Mouse (Mus musculus): Measurements from ENCODE around the gene Ube2h. TPM values are rescaled to one million over a fixed set of nuclear protein-coding genes. Genes with fewer than 3 reads are reported as not detected.

Ube2h gene
- polyA plus RNA-seq, 1 experiment from 2014 or later: 45.9 TPM

- Histone ChIP-seq H3K27me3 (ENCODE audit: control insufficient read depth, insufficient read depth, low read length) (no peaks in the 10 kb centered on the region), H3K27ac (ENCODE audit: low read length) (no peak overlapping the region), H3K9me3 (replicated peaks; ENCODE audit: control insufficient read depth, low read length) (no peaks in the 10 kb centered on the region), H3K36me3 (ENCODE audit: control insufficient read depth, insufficient read depth) (no peaks in the 10 kb centered on the region; the same call in 1 of the 2 replicates), H3K4me3 (ENCODE audit: low read length) (no peak overlapping the region), H3K4me2 (ENCODE audit: low read depth, low read length) (no peak overlapping the region), H3K9ac (ENCODE audit: low read length) (no peak overlapping the region), H3K4me1 (ENCODE audit: control insufficient read depth, insufficient read depth, low read length) (peaks cover 4% of the 10 kb centered on the region)
- 65% methylated on average over 5 of the region's 5 CpGs for WGBS
- ATAC-seq (replicated peaks; ENCODE audit: extremely low read depth, insufficient read depth, low FRiP score): no peak
Measured at GRCm38 (mm10) chr6:30245397-30245796, 58.9 kb downstream of the Ube2h start.

GRCm38 (mm10) chr6:30243347-30244007, 60.9 kb downstream of the Ube2h start:
- Histone ChIP-seq H3K36me3 (ENCODE audit: control insufficient read depth, insufficient read depth) (peaks cover 3% of the 10 kb centered on the region; the same call in 1 of the 2 replicates), H3K27me3 (ENCODE audit: control insufficient read depth, insufficient read depth, low read length) (no peaks in the 10 kb centered on the region)

GRCm38 (mm10) chr6:30242928-30243327, 61.4 kb downstream of the Ube2h start:
- Histone ChIP-seq H3K27me3 (ENCODE audit: control insufficient read depth, insufficient read depth, low read length) (no peaks in the 10 kb centered on the region), H3K9ac (ENCODE audit: low read length) (no peak overlapping the region), H3K4me3 (ENCODE audit: low read length) (no peak overlapping the region), H3K9me3 (replicated peaks; ENCODE audit: control insufficient read depth, low read length) (no peaks in the 10 kb centered on the region), H3K27ac (ENCODE audit: low read length) (no peak overlapping the region), H3K4me1 (ENCODE audit: control insufficient read depth, insufficient read depth, low read length) (peaks cover 2% of the 10 kb centered on the region; the same call in 1 of the 2 replicates), H3K4me2 (ENCODE audit: low read depth, low read length) (no peak overlapping the region), H3K36me3 (ENCODE audit: control insufficient read depth, insufficient read depth) (peaks cover 3% of the 10 kb centered on the region; the same call in 1 of the 2 replicates)
- ATAC-seq (replicated peaks; ENCODE audit: extremely low read depth, insufficient read depth, low FRiP score): no peak
- WGBS: 77% methylated on average over 4 of the region's 4 CpGs

More at GRCm38 (mm10) chr6:30243347-30244007, 60.9 kb downstream of the Ube2h start:
- H3K4me1 ChIP-seq (ENCODE audit: control insufficient read depth, insufficient read depth, low read length): peaks cover 2% of the 10 kb centered on the region; the same call in 1 of the 2 replicates
- ATAC-seq (replicated peaks; ENCODE audit: extremely low read depth, insufficient read depth, low FRiP score): no peak
- H3K4me2 ChIP-seq (ENCODE audit: low read depth, low read length): no peak overlapping the region
- no peaks in the 10 kb centered on the region for H3K9me3 ChIP-seq (replicated peaks; ENCODE audit: control insufficient read depth, low read length)
- H3K27ac ChIP-seq (ENCODE audit: low read length): no peak overlapping the region
- no peak overlapping the region for H3K9ac ChIP-seq (ENCODE audit: low read length)
- no peak overlapping the region for H3K4me3 ChIP-seq (ENCODE audit: low read length)
- WGBS: 62% methylated on average over 9 of the region's 9 CpGs

- Histone ChIP-seq H3K9me3 (replicated peaks; ENCODE audit: control insufficient read depth, low read length) (no peaks in the 10 kb centered on the region), H3K9ac (ENCODE audit: low read length) (no peak overlapping the region), H3K4me1 (ENCODE audit: control insufficient read depth, insufficient read depth, low read length) (peaks cover 4% of the 10 kb centered on the region; the same call in 1 of the 2 replicates), H3K36me3 (ENCODE audit: control insufficient read depth, insufficient read depth) (0 out of 2 replicates have a peak, but pooled peaks cover 5% of the 10 kb centered on the region), H3K27ac (ENCODE audit: low read length) (no peak overlapping the region), H3K4me3 (ENCODE audit: low read length) (no peak overlapping the region), H3K4me2 (ENCODE audit: low read depth, low read length) (no peak overlapping the region), H3K27me3 (ENCODE audit: control insufficient read depth, insufficient read depth, low read length) (no peaks in the 10 kb centered on the region)
- WGBS: 69% methylated on average over 7 of the region's 7 CpGs
- no peak for ATAC-seq (replicated peaks; ENCODE audit: extremely low read depth, insufficient read depth, low FRiP score)
Measured at GRCm38 (mm10) chr6:30240105-30240504, 64.2 kb downstream of the Ube2h start.

GRCm38 (mm10) chr6:30239207-30239606, 65.1 kb downstream of the Ube2h start:
- 73% methylated on average over 6 of the region's 6 CpGs for WGBS
- Histone ChIP-seq H3K9ac (ENCODE audit: low read length) (no peak overlapping the region), H3K9me3 (replicated peaks; ENCODE audit: control insufficient read depth, low read length) (no peaks in the 10 kb centered on the region), H3K36me3 (ENCODE audit: control insufficient read depth, insufficient read depth) (0 out of 2 replicates have a peak, but pooled peaks cover 5% of the 10 kb centered on the region), H3K27ac (ENCODE audit: low read length) (no peak overlapping the region), H3K4me2 (ENCODE audit: low read depth, low read length) (no peak overlapping the region), H3K4me3 (ENCODE audit: low read length) (no peak overlapping the region), H3K27me3 (ENCODE audit: control insufficient read depth, insufficient read depth, low read length) (no peaks in the 10 kb centered on the region), H3K4me1 (ENCODE audit: control insufficient read depth, insufficient read depth, low read length) (peaks cover 4% of the 10 kb centered on the region; the same call in 1 of the 2 replicates)
- ATAC-seq (replicated peaks; ENCODE audit: extremely low read depth, insufficient read depth, low FRiP score): no peak

- H3K27ac ChIP-seq (ENCODE audit: low read length): no peak overlapping the region
- 0 out of 2 replicates have a peak, but pooled peaks cover 2% of the 10 kb centered on the region for H3K4me1 ChIP-seq (ENCODE audit: control insufficient read depth, insufficient read depth, low read length)
- ATAC-seq (replicated peaks; ENCODE audit: extremely low read depth, insufficient read depth, low FRiP score): no peak
- H3K4me2 ChIP-seq (ENCODE audit: low read depth, low read length): no peak overlapping the region
- no peaks in the 10 kb centered on the region for H3K9me3 ChIP-seq (replicated peaks; ENCODE audit: control insufficient read depth, low read length)
- peaks cover 8% of the 10 kb centered on the region; the same call in 1 of the 2 replicates for H3K36me3 ChIP-seq (ENCODE audit: control insufficient read depth, insufficient read depth)
- no peak overlapping the region for H3K9ac ChIP-seq (ENCODE audit: low read length)
- H3K27me3 ChIP-seq (ENCODE audit: control insufficient read depth, insufficient read depth, low read length): no peaks in the 10 kb centered on the region
- 94% methylated on average over 2 of the region's 2 CpGs for WGBS
- no peak overlapping the region for H3K4me3 ChIP-seq (ENCODE audit: low read length)
Measured at GRCm38 (mm10) chr6:30238079-30238478, 66.3 kb downstream of the Ube2h start.

- Histone ChIP-seq H3K4me3 (ENCODE audit: low read length) (no peak overlapping the region), H3K27me3 (ENCODE audit: control insufficient read depth, insufficient read depth, low read length) (no peaks in the 10 kb centered on the region), H3K9ac (ENCODE audit: low read length) (no peak overlapping the region), H3K4me1 (ENCODE audit: control insufficient read depth, insufficient read depth, low read length) (0 out of 2 replicates have a peak, but pooled peaks cover 2% of the 10 kb centered on the region), H3K27ac (ENCODE audit: low read length) (no peak overlapping the region), H3K36me3 (ENCODE audit: control insufficient read depth, insufficient read depth) (peaks cover 8% of the 10 kb centered on the region; the same call in 1 of the 2 replicates), H3K9me3 (replicated peaks; ENCODE audit: control insufficient read depth, low read length) (no peaks in the 10 kb centered on the region), H3K4me2 (ENCODE audit: low read depth, low read length) (no peak overlapping the region)
- no peak for ATAC-seq (replicated peaks; ENCODE audit: extremely low read depth, insufficient read depth, low FRiP score)
- 49% methylated on average over 1 of the region's 1 CpGs for WGBS
Measured at GRCm38 (mm10) chr6:30236564-30236963, 67.8 kb downstream of the Ube2h start.

- Histone ChIP-seq H3K4me3 (ENCODE audit: low read length) (no peak overlapping the region), H3K36me3 (ENCODE audit: control insufficient read depth, insufficient read depth) (peaks cover 4% of the 10 kb centered on the region; the same call in 1 of the 2 replicates), H3K27ac (ENCODE audit: low read length) (no peak overlapping the region), H3K4me1 (ENCODE audit: control insufficient read depth, insufficient read depth, low read length) (peaks cover 12% of the 10 kb centered on the region), H3K9me3 (replicated peaks; ENCODE audit: control insufficient read depth, low read length) (no peaks in the 10 kb centered on the region), H3K9ac (ENCODE audit: low read length) (no peak overlapping the region), H3K27me3 (ENCODE audit: control insufficient read depth, insufficient read depth, low read length) (no peaks in the 10 kb centered on the region), H3K4me2 (ENCODE audit: low read depth, low read length) (no peak overlapping the region)
- no peak for ATAC-seq (replicated peaks; ENCODE audit: extremely low read depth, insufficient read depth, low FRiP score)
- WGBS: 69% methylated on average over 4 of the region's 4 CpGs
Measured at GRCm38 (mm10) chr6:30231758-30232293, 72.5 kb downstream of the Ube2h start.

GRCm38 (mm10) chr6:30230246-30230645, 74.1 kb downstream of the Ube2h start:
- peak; percentile 88 for ATAC-seq (replicated peaks; ENCODE audit: extremely low read depth, insufficient read depth, low FRiP score)
- 42% methylated on average over 7 of the region's 7 CpGs for WGBS
- peak overlapping the region; percentile 45 for H3K4me2 ChIP-seq (ENCODE audit: low read depth, low read length)
- H3K27ac ChIP-seq (ENCODE audit: low read length): peak overlapping the region; percentile 78
- H3K27me3 ChIP-seq (ENCODE audit: control insufficient read depth, insufficient read depth, low read length): no peaks in the 10 kb centered on the region
- no peaks in the 10 kb centered on the region for H3K9me3 ChIP-seq (replicated peaks; ENCODE audit: control insufficient read depth, low read length)
- H3K36me3 ChIP-seq (ENCODE audit: control insufficient read depth, insufficient read depth): peaks cover 2% of the 10 kb centered on the region; the same call in 1 of the 2 replicates
- no peak overlapping the region for H3K9ac ChIP-seq (ENCODE audit: low read length)
- H3K4me1 ChIP-seq (ENCODE audit: control insufficient read depth, insufficient read depth, low read length): peaks cover 10% of the 10 kb centered on the region
- H3K4me3 ChIP-seq (ENCODE audit: low read length): no peak overlapping the region

Data from heart, embryonic 16.5 days (tissue).